Mouse (Mus musculus): ENCODE results near the gene Usp7. TPM values are rescaled to one million over a fixed set of nuclear protein-coding genes. Genes with fewer than 3 reads are reported as not detected.

Usp7 gene
- polyA plus RNA-seq, 1 experiment, result not detected

DNA sequence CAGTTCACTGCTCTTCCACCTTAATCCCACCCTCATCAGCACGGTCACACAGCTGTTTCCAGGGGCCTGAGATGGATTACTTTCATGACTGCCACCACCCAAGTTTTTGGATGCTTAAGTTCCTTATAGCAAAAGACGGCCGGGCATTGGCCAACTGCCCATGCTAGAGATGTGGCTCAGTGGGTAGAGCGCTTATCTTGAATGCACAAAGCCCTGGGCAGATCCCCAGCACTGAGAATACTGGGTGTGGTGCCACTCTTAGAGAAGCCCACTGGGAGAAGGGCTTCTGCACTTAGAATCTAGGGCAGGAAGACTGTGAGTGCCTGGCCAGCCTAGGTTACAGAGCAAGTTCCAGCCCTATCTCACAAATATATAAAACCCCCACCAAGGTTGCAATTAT is 113.4 kb downstream of the Usp7 start:
- TF ChIP-seq CTCF (IDR thresholded peaks at IDR 0.05; ENCODE audit: insufficient read depth, low read depth, low read length) (no peak), POLR2A (IDR thresholded peaks at IDR 0.05; ENCODE audit: insufficient read depth, low read depth, low read length) (no peak)
- Histone ChIP-seq H3K27ac (ENCODE audit: insufficient read depth, low read depth, low read length) (no peak overlapping the region), H3K4me1 (ENCODE audit: control insufficient read depth, insufficient read depth, low read length) (0 out of 2 replicates have a peak, but pooled peaks cover 2% of the 10 kb centered on the region), H3K4me3 (ENCODE audit: insufficient read depth, low read depth, low read length) (no peak overlapping the region)
- WGBS, result 78% methylated on average over 4 of the region's 4 CpGs

DNA sequence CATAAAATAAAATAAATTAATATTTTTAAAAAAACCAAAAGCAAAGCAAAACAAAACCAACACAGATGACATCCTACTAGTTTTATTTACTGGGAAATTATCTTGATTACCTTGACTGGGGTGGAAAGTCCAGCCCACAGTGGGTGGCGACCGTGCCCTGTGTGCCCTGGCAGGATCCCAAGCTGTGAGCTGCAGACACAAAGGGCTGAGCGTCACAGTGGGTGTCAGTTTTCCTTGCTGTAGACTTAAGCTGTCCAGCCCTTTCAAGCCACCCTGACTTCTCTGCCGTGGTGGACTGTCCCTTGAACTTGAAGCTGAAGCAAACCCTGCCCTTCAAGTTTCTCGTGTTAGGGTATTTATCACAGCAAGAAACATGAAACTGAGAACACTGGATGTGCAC is 114.1 kb downstream of the Usp7 start:
- H3K27ac ChIP-seq (ENCODE audit: insufficient read depth, low read depth, low read length), result no peak overlapping the region
- TF ChIP-seq CTCF (IDR thresholded peaks at IDR 0.05; ENCODE audit: insufficient read depth, low read depth, low read length) (no peak), POLR2A (IDR thresholded peaks at IDR 0.05; ENCODE audit: insufficient read depth, low read depth, low read length) (no peak)
- no peak overlapping the region for H3K4me3 ChIP-seq (ENCODE audit: insufficient read depth, low read depth, low read length)
- 38% methylated on average over 5 of the region's 5 CpGs for WGBS
- 0 out of 2 replicates have a peak, but pooled peaks cover 2% of the 10 kb centered on the region for H3K4me1 ChIP-seq (ENCODE audit: control insufficient read depth, insufficient read depth, low read length)

DNA sequence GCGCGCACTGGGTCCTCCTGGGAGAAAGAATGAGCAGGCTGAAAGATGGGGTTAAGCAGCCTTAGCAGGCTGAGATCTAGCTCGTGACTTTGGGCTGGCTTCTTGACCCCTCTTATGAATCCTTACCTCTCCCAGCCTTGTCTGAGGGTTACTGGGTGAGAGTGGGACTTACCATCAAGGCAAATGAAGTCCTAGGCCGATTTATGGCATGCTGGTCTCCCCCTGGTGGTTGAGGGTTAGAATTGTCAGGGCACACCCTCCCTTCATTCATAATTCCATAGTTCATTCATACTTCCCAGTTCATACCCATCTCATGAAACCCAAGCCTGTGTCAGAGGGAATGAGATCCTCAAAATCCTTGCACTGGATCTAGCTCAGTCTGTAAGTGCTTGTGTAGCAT is 115.3 kb downstream of the Usp7 start:
- WGBS, result 56% methylated on average over 4 of the region's 4 CpGs
- no peak overlapping the region for H3K27ac ChIP-seq (ENCODE audit: insufficient read depth, low read depth, low read length)

DNA sequence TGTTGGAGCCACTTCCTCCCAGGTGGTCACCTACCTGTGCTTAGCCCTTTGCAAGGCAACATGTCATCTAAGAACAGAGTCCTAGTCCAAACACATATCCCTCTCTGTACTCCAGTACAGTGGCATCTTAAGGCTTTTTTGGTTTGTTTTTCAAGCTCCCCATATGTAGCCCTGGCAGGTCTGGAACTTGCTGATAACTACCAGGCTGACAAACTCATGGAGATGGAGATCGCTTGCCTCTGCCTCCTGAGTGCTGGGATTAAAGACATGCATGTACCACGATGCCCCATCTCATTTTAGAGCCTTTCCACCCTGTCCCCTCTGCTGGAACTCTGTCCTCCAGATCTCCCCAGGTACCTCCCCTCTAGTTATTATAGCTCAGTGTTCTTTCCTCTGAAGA is 115.9 kb downstream of the Usp7 start:
- H3K4me3 ChIP-seq (ENCODE audit: insufficient read depth, low read depth, low read length), result no peak overlapping the region
- TF ChIP-seq POLR2A (IDR thresholded peaks at IDR 0.05; ENCODE audit: insufficient read depth, low read depth, low read length) (no peak), CTCF (IDR thresholded peaks at IDR 0.05; ENCODE audit: insufficient read depth, low read depth, low read length) (no peak)
- peaks cover 10% of the 10 kb centered on the region for H3K4me1 ChIP-seq (ENCODE audit: control insufficient read depth, insufficient read depth, low read length)
- H3K27ac ChIP-seq (ENCODE audit: insufficient read depth, low read depth, low read length), result no peak overlapping the region
- 86% methylated on average over 2 of the region's 2 CpGs for WGBS

More for the DNA sequence above, 115.3 kb downstream of the Usp7 start:
- Histone ChIP-seq H3K4me3 (ENCODE audit: insufficient read depth, low read depth, low read length) (no peak overlapping the region), H3K4me1 (ENCODE audit: control insufficient read depth, insufficient read depth, low read length) (peaks cover 5% of the 10 kb centered on the region)
- no peak for TF ChIP-seq POLR2A (IDR thresholded peaks at IDR 0.05; ENCODE audit: insufficient read depth, low read depth, low read length)

DNA sequence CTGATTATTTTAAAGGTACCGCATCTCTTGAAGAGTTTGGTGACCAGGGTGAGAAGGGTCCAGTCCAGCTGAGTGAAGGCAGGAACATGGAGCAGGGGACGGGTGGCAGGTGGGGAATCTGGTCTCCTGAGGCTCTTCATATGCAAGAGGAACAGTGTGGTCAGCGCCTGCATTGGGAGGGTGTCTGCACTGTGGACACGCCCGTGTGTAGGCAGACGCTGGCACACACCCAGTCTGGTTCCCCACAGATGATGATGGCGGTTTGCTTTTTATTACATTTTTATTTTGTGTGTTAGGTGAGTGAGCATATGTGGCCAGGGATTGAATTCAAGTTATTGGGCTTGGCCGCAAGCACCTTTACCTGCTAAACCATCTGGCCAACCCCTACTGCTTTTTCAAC is 116.5 kb downstream of the Usp7 start:
- no peak for TF ChIP-seq POLR2A (IDR thresholded peaks at IDR 0.05; ENCODE audit: insufficient read depth, low read depth, low read length)
- no peak for TF ChIP-seq CTCF (IDR thresholded peaks at IDR 0.05; ENCODE audit: insufficient read depth, low read depth, low read length)
- peaks cover 10% of the 10 kb centered on the region for H3K4me1 ChIP-seq (ENCODE audit: control insufficient read depth, insufficient read depth, low read length)
- H3K27ac ChIP-seq (ENCODE audit: insufficient read depth, low read depth, low read length), result no peak overlapping the region
- 89% methylated on average over 8 of the region's 8 CpGs for WGBS
- H3K4me3 ChIP-seq (ENCODE audit: insufficient read depth, low read depth, low read length), result no peak overlapping the region

DNA sequence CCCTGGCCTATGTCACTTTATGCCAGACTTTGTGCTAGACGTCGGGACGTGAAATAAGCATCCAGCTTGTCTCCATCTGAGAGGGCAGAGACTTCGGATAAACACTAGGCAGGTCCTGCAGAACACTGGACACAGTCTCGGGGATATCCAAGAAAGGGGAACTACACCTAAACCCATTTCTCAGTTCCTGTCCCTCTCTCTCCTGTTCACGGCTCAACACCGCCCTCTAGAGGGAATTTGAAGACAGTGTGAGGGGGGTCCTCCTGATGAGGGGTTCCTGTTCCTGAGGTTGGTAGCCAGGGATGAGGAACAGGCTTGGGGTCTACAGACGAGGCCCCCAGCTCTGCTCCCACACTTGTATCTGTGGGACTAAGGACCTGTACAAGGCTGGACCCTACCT is 117.9 kb downstream of the Usp7 start:
- WGBS, result 3% methylated on average over 8 of the region's 8 CpGs
- Histone ChIP-seq H3K4me3 (ENCODE audit: insufficient read depth, low read depth, low read length) (no peak overlapping the region), H3K4me1 (ENCODE audit: control insufficient read depth, insufficient read depth, low read length) (peaks cover 21% of the 10 kb centered on the region), H3K27ac (ENCODE audit: insufficient read depth, low read depth, low read length) (no peak overlapping the region)
- TF ChIP-seq POLR2A (IDR thresholded peaks at IDR 0.05; ENCODE audit: insufficient read depth, low read depth, low read length), result no peak
- peak; percentile 68 for TF ChIP-seq CTCF (IDR thresholded peaks at IDR 0.05; ENCODE audit: insufficient read depth, low read depth, low read length)

DNA sequence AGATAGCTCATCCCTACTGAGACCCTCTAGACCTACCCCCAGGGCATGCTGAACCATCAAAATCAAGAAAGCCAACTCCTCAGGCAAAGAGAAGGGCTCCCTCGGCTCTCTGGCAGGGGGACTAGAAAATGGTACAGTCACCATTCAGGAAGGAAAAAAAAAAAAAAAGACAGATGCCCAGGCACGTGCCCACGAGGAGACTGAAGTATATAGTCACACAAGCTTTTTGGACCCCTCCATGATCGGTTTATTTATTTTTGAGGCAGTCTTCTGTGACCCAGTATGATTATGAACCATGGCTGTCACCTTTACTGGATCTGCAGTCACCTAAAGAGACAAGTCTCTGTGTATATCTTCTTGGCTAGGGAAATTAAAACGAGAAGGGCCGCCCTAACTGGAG is 118.8 kb downstream of the Usp7 start:
- Histone ChIP-seq H3K27ac (ENCODE audit: insufficient read depth, low read depth, low read length) (no peak overlapping the region), H3K4me3 (ENCODE audit: insufficient read depth, low read depth, low read length) (no peak overlapping the region), H3K4me1 (ENCODE audit: control insufficient read depth, insufficient read depth, low read length) (peaks cover 23% of the 10 kb centered on the region)
- TF ChIP-seq CTCF (IDR thresholded peaks at IDR 0.05; ENCODE audit: insufficient read depth, low read depth, low read length), result no peak
- 62% methylated on average over 6 of the region's 6 CpGs for WGBS

DNA sequence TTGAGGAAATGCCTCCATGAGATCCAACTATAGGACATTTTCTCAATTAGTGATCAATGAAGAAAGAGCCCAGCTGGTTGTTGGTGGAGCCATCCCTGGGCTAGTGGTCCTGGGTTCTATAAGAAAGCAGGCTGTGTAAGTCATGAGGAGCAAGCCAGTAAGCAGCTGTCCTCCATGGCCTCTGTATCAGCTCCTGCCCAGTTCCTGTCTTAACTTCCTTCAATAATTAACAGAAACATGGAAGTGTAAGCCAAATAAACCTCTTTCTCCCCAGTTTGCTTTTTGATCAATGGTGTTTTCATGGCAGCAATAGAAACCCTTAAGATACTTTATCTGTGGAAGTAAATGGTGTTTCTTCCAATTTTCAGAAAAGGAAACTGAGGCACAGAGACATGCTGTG is 119.3 kb downstream of the Usp7 start:
- Histone ChIP-seq H3K4me3 (ENCODE audit: insufficient read depth, low read depth, low read length) (no peak overlapping the region), H3K27ac (ENCODE audit: insufficient read depth, low read depth, low read length) (no peak overlapping the region), H3K4me1 (ENCODE audit: control insufficient read depth, insufficient read depth, low read length) (peaks cover 23% of the 10 kb centered on the region)
- no peak for TF ChIP-seq POLR2A (IDR thresholded peaks at IDR 0.05; ENCODE audit: insufficient read depth, low read depth, low read length)
- TF ChIP-seq CTCF (IDR thresholded peaks at IDR 0.05; ENCODE audit: insufficient read depth, low read depth, low read length), result no peak

DNA sequence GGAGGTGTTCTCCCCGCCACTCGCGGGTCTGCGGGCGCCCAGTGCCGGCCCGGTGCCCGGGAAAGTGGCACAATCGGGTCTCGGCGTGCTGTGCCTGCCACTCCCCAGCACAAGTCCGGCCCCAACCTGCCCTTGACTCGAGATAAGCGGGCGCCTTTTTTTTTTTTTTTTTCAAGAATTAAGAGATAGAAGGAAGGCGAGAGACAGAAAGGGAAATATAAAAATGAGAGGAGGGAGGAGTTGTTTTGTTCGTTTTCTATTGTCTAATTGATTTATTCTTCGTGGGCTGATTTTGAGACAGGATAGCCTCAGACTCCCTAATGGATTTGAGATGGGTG is 119.8 kb downstream of the Usp7 start:
- TF ChIP-seq POLR2A (IDR thresholded peaks at IDR 0.05; ENCODE audit: insufficient read depth, low read depth, low read length) (no peak), CTCF (IDR thresholded peaks at IDR 0.05; ENCODE audit: insufficient read depth, low read depth, low read length) (no peak)
- 1% methylated on average over 18 of the region's 18 CpGs for WGBS
- Histone ChIP-seq H3K27ac (ENCODE audit: insufficient read depth, low read depth, low read length) (no peak overlapping the region), H3K4me3 (ENCODE audit: insufficient read depth, low read depth, low read length) (peak overlapping the region; percentile 55), H3K4me1 (ENCODE audit: control insufficient read depth, insufficient read depth, low read length) (peaks cover 23% of the 10 kb centered on the region)

DNA sequence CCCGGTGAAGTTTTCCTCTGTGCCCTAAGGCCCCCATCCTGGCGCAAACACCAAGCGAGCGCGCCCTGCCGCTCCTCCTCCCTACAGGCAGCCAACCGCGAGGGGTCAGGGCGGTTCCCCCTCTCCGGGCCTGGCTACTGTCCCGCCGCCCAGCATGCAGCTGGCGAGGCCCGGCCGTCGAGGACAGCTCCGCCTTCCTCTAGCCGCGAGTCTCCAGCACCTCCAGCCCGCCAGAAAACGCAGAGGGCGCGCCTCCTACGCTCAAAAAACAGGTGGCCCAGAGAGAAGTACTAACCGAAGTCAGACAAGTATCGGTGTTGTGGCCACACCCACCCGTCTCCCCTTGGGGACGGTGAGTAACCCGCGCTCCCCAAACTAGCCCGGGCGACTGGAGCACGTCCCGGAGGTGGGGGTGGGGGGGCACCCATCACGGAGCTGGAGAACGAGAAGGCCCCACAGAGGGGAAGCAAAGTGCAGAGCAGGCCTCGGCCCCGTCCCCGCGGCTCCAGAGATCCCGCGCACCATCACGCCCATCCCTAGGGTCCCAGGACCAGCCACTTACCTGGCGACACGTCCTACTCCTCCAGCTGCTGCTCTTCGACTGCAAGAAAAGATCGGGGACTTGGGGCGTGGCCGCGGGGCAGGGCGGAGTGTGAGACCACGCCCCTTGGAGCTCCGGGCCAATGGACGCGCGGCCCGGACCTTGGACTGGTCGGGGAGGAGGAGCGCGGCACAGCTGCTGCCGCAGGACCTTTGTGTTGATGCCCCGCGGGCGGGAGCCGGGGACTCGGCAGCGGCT is 120.4 kb downstream of the Usp7 start, which contains the start of gene Carhsp1:
Gene Carhsp1 (minus strand): TSS at position 605 of the 799 bp plus-strand sequence.
- Histone ChIP-seq H3K4me3 (ENCODE audit: insufficient read depth, low read depth, low read length) (peak within 1 kb of the TSS; percentile 55), H3K27ac (ENCODE audit: insufficient read depth, low read depth, low read length) (no peak within 1 kb of the TSS), H3K4me1 (ENCODE audit: control insufficient read depth, insufficient read depth, low read length) (peaks cover 23% of the 10 kb centered on the region)
- under 1% methylated on average over 65 of the region's 67 CpGs for WGBS
- TF ChIP-seq POLR2A (IDR thresholded peaks at IDR 0.05; ENCODE audit: insufficient read depth, low read depth, low read length) (no peak), CTCF (IDR thresholded peaks at IDR 0.05; ENCODE audit: insufficient read depth, low read depth, low read length) (no peak)
